Mouse (Mus musculus) testis, adult 2 months (tissue): ENCODE results near the gene Aebp2.
"Not testable (repeated sequence)": the region's sequence is repeated elsewhere in the genome, so short reads cannot be mapped to it uniquely, and the experiment has no call there.

ENCODE experiments used
- CTCF ChIP-seq: fragments of 200-500 bp; IDR thresholded peaks from 2 replicates; pipeline ENCODE4 v1.5.1; 2012; ENCODE audit warnings: low read depth, mild to moderate bottlenecking, inconsistent platforms, low read length, moderate library complexity; ENCODE audit not compliant: control insufficient read depth, insufficient read depth, insufficient replicate concordance
- POLR2A ChIP-seq: fragments of 200-500 bp; IDR thresholded peaks from 2 replicates; pipeline ENCODE4 v1.6.1; 2012; ENCODE audit warnings: low read depth, mild to moderate bottlenecking, inconsistent platforms, low read length, moderate library complexity; ENCODE audit not compliant: control insufficient read depth

DNA sequence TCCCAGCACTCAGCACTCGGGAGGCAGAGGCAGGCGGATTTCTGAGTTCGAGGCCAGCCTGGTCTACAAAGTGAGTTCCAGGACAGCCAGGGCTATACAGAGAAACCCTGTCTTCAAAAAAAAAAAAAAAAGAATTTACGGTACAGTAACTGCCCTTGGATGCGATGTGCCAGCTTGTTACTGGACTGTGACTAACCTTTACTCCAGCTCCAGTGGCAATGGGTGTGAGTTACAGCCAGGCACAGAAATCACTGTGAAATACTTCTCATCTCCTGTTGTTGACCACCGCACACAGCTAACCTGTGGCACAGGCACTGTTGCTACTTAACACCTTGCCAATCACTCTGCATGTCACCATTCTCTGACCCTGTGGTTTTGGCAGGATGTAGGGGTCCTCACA, 26.9 kb upstream of the Aebp2 start:
- not testable (repeated sequence) for TF ChIP-seq CTCF, POLR2A
